Mouse (Mus musculus) ES-Bruce4 (cell line): ENCODE measurements around the gene Rasgrp2. TPM values are rescaled to one million over a fixed set of nuclear protein-coding genes. Genes with fewer than 3 reads are reported as not detected.

Experiments used
- H3K27ac ChIP-seq: 2 replicates; pipeline ENCODE4 v1.5.1; 2012; ENCODE audit warnings: low read length, inconsistent platforms; ENCODE audit not compliant: insufficient read depth
- H3K27me3 ChIP-seq: 2 replicates; pipeline ENCODE4 v1.6.1; 2012; ENCODE audit warnings: mild to moderate bottlenecking, low read length, inconsistent platforms; ENCODE audit not compliant: control insufficient read depth, poor library complexity, insufficient read depth, severe bottlenecking
- H3K36me3 ChIP-seq: 2 replicates; pipeline ENCODE4 v1.6.1; 2012; ENCODE audit warnings: inconsistent platforms, mild to moderate bottlenecking, low read length, moderate library complexity; ENCODE audit not compliant: control insufficient read depth, poor library complexity, insufficient read depth, severe bottlenecking
- H3K4me1 ChIP-seq: one replicate; pipeline ENCODE4 v1.8.1; 2011; ENCODE audit warnings: low read length; ENCODE audit not compliant: control insufficient read depth, insufficient read depth
- H3K4me3 ChIP-seq: 2 replicates; pipeline ENCODE4 v1.5.1; 2011; ENCODE audit warnings: low read depth, mild to moderate bottlenecking, low read length
- H3K9ac ChIP-seq: 2 replicates; pipeline ENCODE4 v1.6.1; 2012; ENCODE audit warnings: low read depth, mild to moderate bottlenecking, inconsistent platforms; ENCODE audit not compliant: poor library complexity, severe bottlenecking
- H3K9me3 ChIP-seq: replicated peaks from 2 replicates; pipeline ENCODE4 v1.6.1; 2012; ENCODE audit warnings: mild to moderate bottlenecking, low read length, inconsistent platforms; ENCODE audit not compliant: control insufficient read depth, poor library complexity, insufficient read depth, severe bottlenecking
- CTCF ChIP-seq: IDR thresholded peaks from one replicate; pipeline ENCODE4 v1.8.1; 2011; ENCODE audit warnings: low read depth, low read length
- EP300 ChIP-seq: IDR thresholded peaks from 2 replicates; pipeline ENCODE4 v1.6.1; 2011; ENCODE audit warnings: low read depth, low read length; ENCODE audit not compliant: insufficient read depth
- POLR2A ChIP-seq: IDR thresholded peaks from one replicate; pipeline ENCODE4 v1.8.1; 2011; ENCODE audit warnings: low read length; ENCODE audit not compliant: insufficient read depth
- polyA plus RNA-seq: library from polyadenylated mRNA; stranded (reverse); fragments of >200 nt; gene quantifications from 2 replicates; pipeline ENCODE4 v1.2.4, GENCODE M21; 2011; ENCODE audit warnings: low read depth; ENCODE audit not compliant: missing spikeins, insufficient read depth, insufficient read length

Gene Rasgrp2
- polyA plus RNA-seq: 37.9 and 48.6 TPM in 2 replicates

- Histone ChIP-seq H3K4me1 (no peaks in the 10 kb centered on the region), H3K4me3 (peak within 1 kb of the TSS; percentile 71), H3K27me3 (no peaks in the 10 kb centered on the region), H3K27ac (peak within 1 kb of the TSS; percentile 37), H3K9ac (peak within 1 kb of the TSS; percentile 86), H3K36me3 (no peaks in the 10 kb centered on the region), H3K9me3 (no peaks in the 10 kb centered on the region)
- no peak for TF ChIP-seq EP300
- no peak for TF ChIP-seq POLR2A
- TF ChIP-seq CTCF: no peak
Observed at GRCm38 (mm10) chr19:6399285-6400095, at the start of gene Rasgrp2. TSS of gene Rasgrp2 (plus strand) at chr19:6399340.

- H3K27ac ChIP-seq: no peak overlapping the region
- H3K9me3 ChIP-seq: no peaks in the 10 kb centered on the region
- TF ChIP-seq POLR2A (no peak), EP300 (no peak), CTCF (no peak)
- no peak overlapping the region for H3K4me3 ChIP-seq
- no peaks in the 10 kb centered on the region for H3K4me1 ChIP-seq
- no peaks in the 10 kb centered on the region for H3K36me3 ChIP-seq
- H3K9ac ChIP-seq: no peak overlapping the region
- H3K27me3 ChIP-seq: no peaks in the 10 kb centered on the region
Observed at GRCm38 (mm10) chr19:6351431-6352106, 47.6 kb upstream of the Rasgrp2 start.

- TF ChIP-seq POLR2A (no peak), CTCF (no peak), EP300 (no peak)
- Histone ChIP-seq H3K27ac (no peak overlapping the region), H3K9me3 (no peaks in the 10 kb centered on the region), H3K27me3 (no peaks in the 10 kb centered on the region), H3K4me3 (no peak overlapping the region), H3K9ac (no peak overlapping the region), H3K36me3 (no peaks in the 10 kb centered on the region), H3K4me1 (no peaks in the 10 kb centered on the region)
Observed at GRCm38 (mm10) chr19:6352107-6352505, 47.0 kb upstream of the Rasgrp2 start.

- Histone ChIP-seq H3K36me3 (no peaks in the 10 kb centered on the region), H3K4me1 (no peaks in the 10 kb centered on the region), H3K9me3 (no peaks in the 10 kb centered on the region), H3K4me3 (no peak overlapping the region), H3K27me3 (no peaks in the 10 kb centered on the region), H3K27ac (no peak overlapping the region), H3K9ac (no peak overlapping the region)
- TF ChIP-seq EP300 (no peak), POLR2A (no peak), CTCF (no peak)
Observed at GRCm38 (mm10) chr19:6354030-6354429, 45.1 kb upstream of the Rasgrp2 start.

- no peak overlapping the region for H3K9ac ChIP-seq
- H3K4me3 ChIP-seq: no peak overlapping the region
- H3K9me3 ChIP-seq: no peaks in the 10 kb centered on the region
- no peaks in the 10 kb centered on the region for H3K27me3 ChIP-seq
- TF ChIP-seq EP300 (no peak), CTCF (no peak), POLR2A (no peak)
- H3K36me3 ChIP-seq: peaks cover 18% of the 10 kb centered on the region
- H3K4me1 ChIP-seq: no peaks in the 10 kb centered on the region
- no peak overlapping the region for H3K27ac ChIP-seq
Observed at GRCm38 (mm10) chr19:6361291-6361690, 37.8 kb upstream of the Rasgrp2 start.

- peak overlapping the region; percentile 36 for H3K9ac ChIP-seq
- no peaks in the 10 kb centered on the region for H3K4me1 ChIP-seq
- peak overlapping the region; percentile 53 for H3K4me3 ChIP-seq
- H3K9me3 ChIP-seq: no peaks in the 10 kb centered on the region
- no peaks in the 10 kb centered on the region for H3K27me3 ChIP-seq
- TF ChIP-seq POLR2A: no peak
- no peak for TF ChIP-seq CTCF
- no peak for TF ChIP-seq EP300
- H3K27ac ChIP-seq: peak overlapping the region; percentile 14; the same call in 1 of the 2 replicates
- peaks cover 34% of the 10 kb centered on the region for H3K36me3 ChIP-seq
Observed at GRCm38 (mm10) chr19:6363091-6363410, 36.1 kb upstream of the Rasgrp2 start.
